Mouse (Mus musculus): ENCODE measurements around the gene Camk2d. TPM values are rescaled to one million over a fixed set of nuclear protein-coding genes. Genes with fewer than 3 reads are reported as not detected.

Gene Camk2d
- total and polyA plus RNA-seq, 2 experiments from 2014 or later = 95.3 to 178 TPM

DNA sequence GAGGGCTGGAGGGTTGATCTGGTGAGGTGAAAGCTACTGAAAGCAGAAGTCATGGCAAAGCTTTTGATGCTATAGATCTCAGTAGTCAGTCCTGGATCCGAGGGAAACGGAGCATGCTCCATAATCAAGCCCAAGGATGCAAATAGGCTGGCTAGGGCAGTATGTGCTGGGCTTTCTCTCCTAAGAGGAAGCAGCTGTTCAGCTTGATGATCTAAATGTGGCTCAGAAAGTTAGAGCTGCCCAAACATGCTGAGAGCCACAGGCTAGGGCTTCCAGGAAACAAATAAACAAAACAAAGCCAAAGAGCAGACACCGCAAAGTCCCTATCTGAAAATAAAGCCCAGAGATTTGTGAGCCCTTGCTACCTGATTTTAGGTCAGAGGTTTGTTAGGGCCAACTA, 201.7 kb downstream of the Camk2d start:
- TF ChIP-seq CTCF (IDR thresholded peaks at IDR 0.05; ENCODE audit: low read depth) = no peak
- 92% methylated on average over 3 of the region's 3 CpGs for WGBS
- no peak for ATAC-seq

DNA sequence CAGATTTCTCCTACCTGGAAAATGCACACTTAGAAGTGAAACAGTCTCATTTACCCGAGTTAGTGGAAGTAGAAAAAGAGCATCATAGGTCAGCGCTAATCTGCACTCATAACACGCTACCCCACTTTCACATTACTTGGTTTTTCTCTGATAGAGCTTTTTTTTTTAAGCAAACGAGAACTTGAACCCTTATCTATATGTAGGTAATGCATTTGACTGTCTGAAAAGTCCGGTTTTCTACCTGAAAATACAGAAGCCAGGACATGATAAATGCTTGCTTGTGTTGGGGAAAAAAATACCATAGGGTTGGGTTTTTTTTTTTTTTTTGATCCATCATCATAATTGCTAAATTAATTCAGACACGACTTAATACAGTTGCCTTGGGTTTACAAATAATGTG, 206.9 kb downstream of the Camk2d start:
- Histone ChIP-seq H3K4me2 (ENCODE audit: low read depth, low read length) (no peak overlapping the region), H3K36me3 (ENCODE audit: insufficient read depth, low read length) (0 out of 2 replicates have a peak, but pooled peaks cover 3% of the 10 kb centered on the region), H3K9me3 (ENCODE audit: low read length) (no peaks in the 10 kb centered on the region), H3K9ac (replicated peaks; ENCODE audit: low read length) (no peak overlapping the region), H3K4me1 (ENCODE audit: insufficient read depth, low read length) (no peaks in the 10 kb centered on the region), H3K27me3 (ENCODE audit: insufficient read depth, low read length) (no peaks in the 10 kb centered on the region), H3K4me3 (ENCODE audit: low read length) (no peak overlapping the region), H3K27ac (no peak overlapping the region)
- ATAC-seq (no peak), DNase-seq (ENCODE audit: low spot score) (no peak)
- TF ChIP-seq CTCF (IDR thresholded peaks at IDR 0.05; ENCODE audit: low read depth) = no peak
- WGBS = 94% methylated on average over 6 of the region's 6 CpGs

More for the DNA sequence above, 201.7 kb downstream of the Camk2d start:
- no peak for DNase-seq (ENCODE audit: low spot score)
- Histone ChIP-seq H3K36me3 (ENCODE audit: insufficient read depth, low read length) (peaks cover 9% of the 10 kb centered on the region; the same call in 1 of the 2 replicates), H3K27me3 (ENCODE audit: insufficient read depth, low read length) (no peaks in the 10 kb centered on the region), H3K4me3 (ENCODE audit: low read length) (no peak overlapping the region), H3K9ac (replicated peaks; ENCODE audit: low read length) (no peak overlapping the region), H3K4me1 (ENCODE audit: insufficient read depth, low read length) (no peaks in the 10 kb centered on the region), H3K4me2 (ENCODE audit: low read depth, low read length) (no peak overlapping the region), H3K27ac (no peak overlapping the region), H3K9me3 (ENCODE audit: low read length) (no peaks in the 10 kb centered on the region)

DNA sequence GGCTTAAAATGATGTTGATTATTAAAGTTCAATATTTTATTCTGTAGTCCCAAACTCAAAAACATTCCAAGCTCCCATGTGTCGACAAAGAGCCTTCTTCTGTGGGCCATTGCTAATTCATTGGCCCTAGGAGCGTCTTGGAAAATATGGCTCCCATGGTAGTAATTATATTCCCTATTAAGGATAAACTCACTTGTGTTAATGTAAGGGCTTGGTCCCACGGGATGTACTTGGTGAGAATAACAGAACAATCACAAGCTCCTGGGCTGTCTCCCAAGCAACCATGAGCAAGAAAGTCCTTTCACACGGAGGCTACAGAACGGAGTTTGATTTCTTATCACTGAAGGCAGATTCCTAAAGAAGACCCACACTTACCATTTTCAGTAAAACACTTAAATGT, 208.9 kb downstream of the Camk2d start:
- 76% methylated on average over 5 of the region's 5 CpGs for WGBS
- H3K4me3 ChIP-seq (ENCODE audit: low read length) = no peak overlapping the region
- ATAC-seq (no peak), DNase-seq (ENCODE audit: low spot score) (no peak)
- H3K4me1 ChIP-seq (ENCODE audit: insufficient read depth, low read length) = no peaks in the 10 kb centered on the region
- H3K4me2 ChIP-seq (ENCODE audit: low read depth, low read length) = no peak overlapping the region
- TF ChIP-seq CTCF (IDR thresholded peaks at IDR 0.05; ENCODE audit: low read depth) = no peak
- H3K36me3 ChIP-seq (ENCODE audit: insufficient read depth, low read length) = 0 out of 2 replicates have a peak, but pooled peaks cover 3% of the 10 kb centered on the region
- no peaks in the 10 kb centered on the region for H3K27me3 ChIP-seq (ENCODE audit: insufficient read depth, low read length)
- no peaks in the 10 kb centered on the region for H3K9me3 ChIP-seq (ENCODE audit: low read length)
- no peak overlapping the region for H3K27ac ChIP-seq
- H3K9ac ChIP-seq (replicated peaks; ENCODE audit: low read length) = no peak overlapping the region

DNA sequence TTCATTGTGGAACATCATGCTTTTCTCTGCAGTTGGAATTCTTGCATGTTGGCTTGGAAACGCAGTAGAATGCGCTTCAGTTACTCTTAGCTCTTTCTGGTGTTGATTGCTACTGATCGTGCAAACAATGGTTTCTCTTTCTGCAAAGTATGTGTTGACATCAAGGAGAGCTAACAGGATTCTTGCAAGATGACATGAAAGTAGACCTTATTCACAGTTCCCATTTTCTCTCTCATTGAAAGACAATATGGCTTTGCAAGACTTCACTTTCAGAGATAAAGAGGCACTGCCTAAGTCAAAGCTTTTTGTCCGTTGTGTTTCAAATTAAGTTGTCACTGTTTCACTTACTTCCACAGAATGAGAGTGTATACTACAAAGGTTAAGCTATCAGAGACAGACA, 210.0 kb downstream of the Camk2d start:
- H3K27ac ChIP-seq = no peak overlapping the region
- TF ChIP-seq CTCF (IDR thresholded peaks at IDR 0.05; ENCODE audit: low read depth) = no peak
- no peak for DNase-seq (ENCODE audit: low spot score)
- no peaks in the 10 kb centered on the region for H3K27me3 ChIP-seq (ENCODE audit: insufficient read depth, low read length)
- H3K4me1 ChIP-seq (ENCODE audit: insufficient read depth, low read length) = no peaks in the 10 kb centered on the region
- no peaks in the 10 kb centered on the region for H3K9me3 ChIP-seq (ENCODE audit: low read length)
- no peak overlapping the region for H3K4me2 ChIP-seq (ENCODE audit: low read depth, low read length)
- WGBS = 43% methylated on average over 4 of the region's 4 CpGs
- H3K4me3 ChIP-seq (ENCODE audit: low read length) = no peak overlapping the region
- H3K36me3 ChIP-seq (ENCODE audit: insufficient read depth, low read length) = 0 out of 2 replicates have a peak, but pooled peaks cover 3% of the 10 kb centered on the region
- H3K9ac ChIP-seq (replicated peaks; ENCODE audit: low read length) = no peak overlapping the region
- no peak for ATAC-seq

DNA sequence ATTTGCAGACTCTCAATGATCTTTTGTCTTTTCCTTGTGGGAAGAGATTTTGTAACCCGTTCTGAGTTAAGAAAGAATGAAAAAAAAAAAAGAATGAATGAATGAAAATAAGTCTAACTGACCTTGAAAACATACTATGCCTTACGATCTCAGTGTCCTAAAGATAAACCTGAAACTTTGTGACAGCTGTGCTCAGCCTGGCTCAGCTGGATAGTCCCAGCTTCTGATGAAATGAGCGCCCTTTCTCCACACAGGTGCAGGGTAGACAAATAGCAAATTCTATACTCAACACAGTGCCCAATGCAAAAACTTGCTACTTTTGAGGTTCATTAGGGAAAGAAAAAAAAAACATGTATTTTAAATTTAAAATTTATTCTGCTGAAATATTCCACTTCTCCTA, 213.8 kb downstream of the Camk2d start:
- 70% methylated on average over 3 of the region's 3 CpGs for WGBS
- ATAC-seq = no peak
- no peak overlapping the region for H3K27ac ChIP-seq

DNA sequence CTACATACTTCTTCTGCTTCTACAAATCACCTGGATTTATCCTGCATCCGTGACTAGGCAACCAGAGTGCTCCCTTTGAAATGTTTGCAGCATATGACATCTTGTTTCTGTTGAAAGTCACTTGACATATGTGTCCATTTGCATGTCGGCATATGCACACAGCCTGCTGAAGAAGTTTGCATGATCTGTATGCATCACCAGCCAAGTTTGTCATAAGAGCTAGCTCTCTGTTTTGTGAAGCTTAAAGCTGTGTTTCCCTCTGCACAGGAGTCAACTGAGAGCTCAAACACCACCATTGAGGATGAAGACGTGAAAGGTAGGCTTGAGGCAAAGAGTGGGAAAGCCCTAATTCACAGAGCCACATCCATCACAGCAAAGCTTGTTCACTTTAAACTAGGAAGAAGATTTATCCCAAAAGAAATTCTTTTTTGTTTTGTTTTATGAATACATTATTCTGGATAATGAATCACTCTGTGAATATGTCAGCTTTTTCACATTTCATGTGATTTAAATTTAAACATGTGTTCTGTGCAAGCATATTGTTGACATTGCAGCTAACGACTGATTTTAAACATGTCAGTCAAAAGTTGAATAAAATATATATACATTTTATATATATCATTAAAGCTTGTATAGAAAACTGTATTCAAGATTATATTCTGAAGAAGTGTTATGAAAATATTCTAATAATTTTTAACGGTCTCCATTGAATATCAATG, 214.4 kb downstream of the Camk2d start:
- H3K4me2 ChIP-seq (ENCODE audit: low read depth, low read length) = no peak overlapping the region
- ATAC-seq = no peak
- H3K27ac ChIP-seq = no peak overlapping the region
- H3K9ac ChIP-seq (replicated peaks; ENCODE audit: low read length) = no peak overlapping the region
- no peak for DNase-seq (ENCODE audit: low spot score)
- H3K36me3 ChIP-seq (ENCODE audit: insufficient read depth, low read length) = 0 out of 2 replicates have a peak, but pooled peaks cover 4% of the 10 kb centered on the region
- 82% methylated on average over 5 of the region's 5 CpGs for WGBS
- TF ChIP-seq CTCF (IDR thresholded peaks at IDR 0.05; ENCODE audit: low read depth) = no peak
- no peaks in the 10 kb centered on the region for H3K9me3 ChIP-seq (ENCODE audit: low read length)
- no peaks in the 10 kb centered on the region for H3K27me3 ChIP-seq (ENCODE audit: insufficient read depth, low read length)
- H3K4me1 ChIP-seq (ENCODE audit: insufficient read depth, low read length) = no peaks in the 10 kb centered on the region
- H3K4me3 ChIP-seq (ENCODE audit: low read length) = no peak overlapping the region

More for the DNA sequence above, 213.8 kb downstream of the Camk2d start:
- Histone ChIP-seq H3K4me3 (ENCODE audit: low read length) (no peak overlapping the region), H3K4me1 (ENCODE audit: insufficient read depth, low read length) (no peaks in the 10 kb centered on the region), H3K4me2 (ENCODE audit: low read depth, low read length) (no peak overlapping the region), H3K36me3 (ENCODE audit: insufficient read depth, low read length) (0 out of 2 replicates have a peak, but pooled peaks cover 4% of the 10 kb centered on the region), H3K27me3 (ENCODE audit: insufficient read depth, low read length) (no peaks in the 10 kb centered on the region), H3K9ac (replicated peaks; ENCODE audit: low read length) (no peak overlapping the region), H3K9me3 (ENCODE audit: low read length) (no peaks in the 10 kb centered on the region)
- TF ChIP-seq CTCF (IDR thresholded peaks at IDR 0.05; ENCODE audit: low read depth) = no peak
- DNase-seq (ENCODE audit: low spot score) = no peak

DNA sequence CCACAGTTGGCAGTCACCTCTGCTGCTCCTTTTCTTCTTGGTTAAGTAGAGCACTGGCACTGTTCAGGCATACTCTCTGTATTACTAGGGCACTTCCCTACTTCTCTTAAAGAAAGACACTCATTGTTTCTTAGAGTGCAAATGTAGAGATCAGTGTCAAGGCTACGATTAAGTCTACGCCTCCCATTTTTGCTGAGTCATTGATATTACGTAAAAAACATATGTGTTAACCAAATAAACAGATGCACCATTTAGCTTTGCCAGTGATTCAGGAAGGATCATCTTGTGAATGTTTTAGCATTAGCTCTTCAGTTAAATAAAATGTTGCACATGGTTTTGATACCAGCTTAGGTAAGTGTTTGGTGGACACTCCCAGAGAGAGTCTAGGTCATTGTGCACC, 215.5 kb downstream of the Camk2d start:
- no peak overlapping the region for H3K4me3 ChIP-seq (ENCODE audit: low read length)
- TF ChIP-seq CTCF (IDR thresholded peaks at IDR 0.05; ENCODE audit: low read depth) = no peak
- WGBS = 89% methylated on average over 3 of the region's 3 CpGs
- ATAC-seq (no peak), DNase-seq (ENCODE audit: low spot score) (no peak)
- no peaks in the 10 kb centered on the region for H3K9me3 ChIP-seq (ENCODE audit: low read length)
- H3K4me1 ChIP-seq (ENCODE audit: insufficient read depth, low read length) = no peaks in the 10 kb centered on the region
- no peak overlapping the region for H3K4me2 ChIP-seq (ENCODE audit: low read depth, low read length)
- 0 out of 2 replicates have a peak, but pooled peaks cover 9% of the 10 kb centered on the region for H3K36me3 ChIP-seq (ENCODE audit: insufficient read depth, low read length)
- H3K27me3 ChIP-seq (ENCODE audit: insufficient read depth, low read length) = no peaks in the 10 kb centered on the region
- H3K9ac ChIP-seq (replicated peaks; ENCODE audit: low read length) = no peak overlapping the region
- H3K27ac ChIP-seq = no peak overlapping the region

Measured in hindbrain, postnatal 0 days (tissue).